Mouse (Mus musculus) embryonic fibroblast, embryonic 13.5 days (primary cell): Measurements from ENCODE around the gene Ttc22.

ENCODE experiments used
- CTCF ChIP-seq: IDR thresholded peaks from 2 replicates; pipeline ENCODE4 v1.5.1; 2011; ENCODE audit warnings: mild to moderate bottlenecking, control low read depth, low read length, moderate library complexity, borderline replicate concordance; ENCODE audit not compliant: insufficient read depth
- POLR2A ChIP-seq: IDR thresholded peaks from 2 replicates; pipeline ENCODE4 v1.6.1; 2011; ENCODE audit warnings: low read depth, mild to moderate bottlenecking, control low read depth, low read length, moderate library complexity

DNA sequence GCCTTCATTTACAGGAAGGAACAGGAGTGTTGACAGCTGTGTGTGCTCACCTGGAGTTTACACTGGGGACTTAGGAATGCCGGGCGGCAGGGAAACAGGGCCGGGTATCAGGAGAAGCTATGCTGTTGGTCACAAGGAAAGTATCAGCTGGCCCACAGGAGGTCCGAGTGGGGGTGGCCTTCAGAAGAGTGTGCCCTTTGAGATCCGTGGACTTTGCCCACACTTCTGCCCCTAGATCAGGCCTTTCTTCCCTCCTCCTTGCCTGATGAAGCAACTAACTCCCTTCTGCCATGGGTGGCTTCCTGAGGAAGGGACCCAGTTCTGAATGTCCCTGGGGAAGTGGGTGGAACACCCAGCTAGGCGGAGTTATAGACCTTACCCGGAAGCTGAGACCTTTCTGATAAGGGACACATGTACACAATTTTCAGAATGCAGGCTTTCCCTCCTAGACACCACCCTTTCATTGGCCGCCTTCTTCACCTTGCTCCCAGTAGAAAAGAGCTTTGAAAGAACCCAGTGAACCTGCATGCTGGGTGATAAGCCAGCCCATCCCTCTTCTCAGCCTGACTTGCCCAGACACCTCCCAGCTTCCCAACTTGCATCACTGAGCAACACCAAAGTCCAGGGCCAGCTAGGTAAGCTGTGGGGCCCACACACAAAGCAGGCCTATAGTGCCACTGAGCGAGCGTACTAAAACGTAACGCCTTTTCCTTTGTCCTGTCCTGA lies 39.6 kb upstream of the Ttc22 start:
- no peak for TF ChIP-seq CTCF
- no peak for TF ChIP-seq POLR2A
